Mouse (Mus musculus) limb, embryonic 12.5 days (tissue): ENCODE results near the gene Lif. TPM values are rescaled to one million over a fixed set of nuclear protein-coding genes. Genes with fewer than 3 reads are reported as not detected.

ENCODE experiments used
- ATAC-seq: fragments of 200-750 bp; cut with Nextera tagmentation; 2 replicates; pipeline ENCODE4 v1.8.0; 2017; ENCODE audit warnings: low read depth, moderate TSS enrichment; ENCODE audit not compliant: insufficient number of reproducible peaks, insufficient read depth, low FRiP score, low TSS enrichment
- H3K27ac ChIP-seq: fragments of 300-500 bp; sonication (generic); 2 replicates; pipeline ENCODE4 v1.5.1; 2016; ENCODE audit warnings: mild to moderate bottlenecking, moderate library complexity
- H3K27me3 ChIP-seq: fragments of 300-500 bp; sonication (generic); 2 replicates; pipeline ENCODE4 v1.6.1; 2016; ENCODE audit warnings: mild to moderate bottlenecking, moderate library complexity
- H3K36me3 ChIP-seq: fragments of 300-500 bp; sonication (generic); 2 replicates; pipeline ENCODE4 v1.6.1; 2016; ENCODE audit warnings: mild to moderate bottlenecking, moderate library complexity
- H3K4me1 ChIP-seq: fragments of 300-500 bp; sonication (generic); replicated peaks from 2 replicates; pipeline ENCODE4 v1.6.1; 2016
- H3K4me2 ChIP-seq: fragments of 300-500 bp; sonication (generic); 2 replicates; pipeline ENCODE4 v1.6.1; 2016; ENCODE audit warnings: mild to moderate bottlenecking, moderate library complexity
- H3K4me3 ChIP-seq: fragments of 300-500 bp; sonication (generic); replicated peaks from 2 replicates; pipeline ENCODE4 v1.5.1; 2016; ENCODE audit warnings: mild to moderate bottlenecking
- H3K9ac ChIP-seq: fragments of 300-500 bp; sonication (generic); replicated peaks from 2 replicates; pipeline ENCODE4 v1.6.1; 2016; ENCODE audit warnings: mild to moderate bottlenecking, moderate library complexity
- H3K9me3 ChIP-seq: fragments of 300-500 bp; sonication (generic); 2 replicates; pipeline ENCODE4 v1.6.1; 2016; ENCODE audit warnings: mild to moderate bottlenecking, moderate library complexity
- WGBS: fragments of 180-500 bp; shearing (Covaris S2); methylation state at CpG from one replicate; pipeline ENCODE4 v1.1.7; 2016; 5-methylcytosine and 5-hydroxymethylcytosine counted together
- polyA plus RNA-seq: library from polyadenylated mRNA; unstranded; fragments of >200 nt; fragmentation: Nextera tagmentation; extraction: Ambion mirVana; gene quantifications from 2 replicates; pipeline ENCODE4 v1.2.1, GENCODE M21; 2016

The Lif gene
- polyA plus RNA-seq, 1 experiment from 2014 or later = 0.05 TPM

DNA sequence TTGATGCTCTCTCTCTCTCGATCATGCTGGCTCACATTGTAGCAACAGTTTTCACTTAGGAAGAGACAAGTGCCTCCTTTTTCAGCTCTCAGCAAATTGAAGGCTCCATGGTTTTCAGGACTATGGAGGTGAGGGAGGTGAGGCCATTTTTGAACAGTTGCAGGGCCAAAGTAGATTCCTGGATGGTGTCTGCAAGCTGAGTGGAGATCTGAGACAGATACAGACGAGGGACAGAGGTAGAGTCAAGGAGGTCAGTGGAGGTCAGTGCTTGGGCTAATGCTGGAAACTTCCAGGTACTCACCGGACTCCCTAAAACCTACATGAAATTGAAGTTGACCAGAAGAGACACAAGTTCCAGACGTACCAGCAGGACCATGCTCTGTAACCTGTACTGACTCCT is 54.8 kb downstream of the Lif start:
- no peaks in the 10 kb centered on the region for H3K36me3 ChIP-seq
- ATAC-seq = no peak
- no peak overlapping the region for H3K4me2 ChIP-seq
- H3K4me1 ChIP-seq = peaks cover 23% of the 10 kb centered on the region
- H3K27ac ChIP-seq = no peak overlapping the region
- 67% methylated on average over 4 of the region's 4 CpGs for WGBS
- no peak overlapping the region for H3K9ac ChIP-seq
- no peaks in the 10 kb centered on the region; the same call in 1 of the 2 replicates for H3K27me3 ChIP-seq
- H3K9me3 ChIP-seq = no peaks in the 10 kb centered on the region
- H3K4me3 ChIP-seq = no peak overlapping the region

DNA sequence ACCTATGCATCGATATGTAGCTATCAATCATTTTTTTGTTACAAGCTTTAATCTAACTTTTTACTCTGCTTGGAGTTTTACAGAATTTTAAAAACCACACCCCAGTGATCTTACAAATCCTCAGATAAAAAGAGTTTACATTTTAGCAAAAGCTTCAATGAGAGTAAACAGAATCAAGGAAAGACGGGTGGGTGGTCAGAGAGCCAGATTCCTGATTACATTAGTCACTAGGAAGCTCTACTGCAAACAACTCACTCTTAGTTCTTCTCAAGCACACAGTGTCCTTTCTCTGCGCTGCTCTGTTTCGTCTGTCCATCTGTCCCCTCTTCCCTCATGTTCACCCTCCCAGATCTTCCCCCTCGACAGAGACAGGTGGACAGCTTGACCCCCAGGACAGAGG is 59.9 kb downstream of the Lif start:
- H3K4me3 ChIP-seq = no peak overlapping the region
- H3K27ac ChIP-seq = no peak overlapping the region
- no peaks in the 10 kb centered on the region; the same call in 1 of the 2 replicates for H3K27me3 ChIP-seq
- 77% methylated on average over 5 of the region's 5 CpGs for WGBS
- no peak for ATAC-seq
- H3K4me2 ChIP-seq = no peak overlapping the region
- H3K4me1 ChIP-seq = no peaks in the 10 kb centered on the region
- no peaks in the 10 kb centered on the region for H3K36me3 ChIP-seq
- no peaks in the 10 kb centered on the region for H3K9me3 ChIP-seq
- no peak overlapping the region for H3K9ac ChIP-seq

DNA sequence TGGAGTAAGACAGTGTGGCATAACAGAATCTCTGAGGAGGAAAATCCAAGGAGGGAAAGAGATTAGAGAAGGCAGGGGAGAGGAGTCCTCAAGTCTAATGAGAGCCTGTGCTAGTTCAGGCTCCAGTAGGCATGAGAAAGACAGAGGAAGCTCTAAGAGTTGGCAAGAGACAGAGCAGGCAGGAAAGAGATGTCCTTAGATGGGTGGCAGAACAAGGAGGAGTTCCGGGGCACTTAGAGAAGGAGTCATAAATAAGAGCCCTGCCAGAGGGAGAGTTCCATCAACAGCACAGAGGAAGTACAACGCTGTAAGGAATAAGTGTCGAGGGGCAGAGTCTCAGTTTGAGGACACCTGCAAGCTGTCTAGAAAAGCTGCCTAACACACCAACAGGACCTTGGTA is 60.7 kb downstream of the Lif start:
- no peak overlapping the region for H3K27ac ChIP-seq
- WGBS = 58% methylated on average over 3 of the region's 3 CpGs
- no peak overlapping the region for H3K9ac ChIP-seq
- no peak for ATAC-seq
- H3K4me3 ChIP-seq = no peak overlapping the region
- H3K4me1 ChIP-seq = no peaks in the 10 kb centered on the region
- no peaks in the 10 kb centered on the region for H3K9me3 ChIP-seq
- no peaks in the 10 kb centered on the region; the same call in 1 of the 2 replicates for H3K27me3 ChIP-seq
- no peak overlapping the region for H3K4me2 ChIP-seq
- H3K36me3 ChIP-seq = no peaks in the 10 kb centered on the region

DNA sequence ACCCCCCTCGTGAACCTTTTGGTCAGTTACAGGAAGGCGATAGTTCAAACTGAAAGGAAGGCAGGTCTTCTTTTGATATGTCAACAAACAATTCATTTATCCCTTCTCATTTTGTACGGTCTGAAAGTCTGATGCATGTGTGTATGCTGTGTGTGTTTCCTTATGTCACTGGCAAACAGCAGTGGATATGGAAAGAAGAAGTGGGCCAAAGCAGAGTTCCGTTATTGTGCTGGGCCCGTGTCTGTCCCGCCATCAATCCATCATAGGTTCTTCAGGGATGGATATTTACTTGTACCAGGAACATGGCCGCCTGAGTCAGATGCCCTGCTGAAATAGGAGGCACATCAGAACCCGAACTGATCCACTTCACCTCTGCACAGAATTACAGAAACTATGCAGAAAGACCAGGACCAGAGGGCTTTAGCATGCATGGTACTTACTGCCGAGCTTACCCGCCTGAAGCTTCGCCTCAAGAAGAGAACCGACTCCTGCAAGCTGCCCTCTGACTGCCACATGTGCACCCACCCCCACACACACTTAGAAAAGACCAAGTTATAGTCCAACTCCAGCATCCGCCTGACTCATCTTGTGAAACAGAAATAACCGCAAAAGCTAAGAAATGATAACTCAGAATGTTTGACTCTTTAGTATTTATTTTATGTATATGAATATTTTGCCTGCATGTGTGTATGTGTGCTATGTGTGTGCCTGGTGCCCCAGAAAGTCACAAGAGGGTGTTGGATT is 62.0 kb downstream of the Lif start:
- Histone ChIP-seq H3K27ac (no peak overlapping the region), H3K27me3 (no peaks in the 10 kb centered on the region; the same call in 1 of the 2 replicates), H3K4me3 (no peak overlapping the region), H3K4me1 (no peaks in the 10 kb centered on the region), H3K9ac (no peak overlapping the region), H3K36me3 (no peaks in the 10 kb centered on the region), H3K9me3 (no peaks in the 10 kb centered on the region), H3K4me2 (no peak overlapping the region)
- no peak for ATAC-seq
- 87% methylated on average over 14 of the region's 14 CpGs for WGBS

DNA sequence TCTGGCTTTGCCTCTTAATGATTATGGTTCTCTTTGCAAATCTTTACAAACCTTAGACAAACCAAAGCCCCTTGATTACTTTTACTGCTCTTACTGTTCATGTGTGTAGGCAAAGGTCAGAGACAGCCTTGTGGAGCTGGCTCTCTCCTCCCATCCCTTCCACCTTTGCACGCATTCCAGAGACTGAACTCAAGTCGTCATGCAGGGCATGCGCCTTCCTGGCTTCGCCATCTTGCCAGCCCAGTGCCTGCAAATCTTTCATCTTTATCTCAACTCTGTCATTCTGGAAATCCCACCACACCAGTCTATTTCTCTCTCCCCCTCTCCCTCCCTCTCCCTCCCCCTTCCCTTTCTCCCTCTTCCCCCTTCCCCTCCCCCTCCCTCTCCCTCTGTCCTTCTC is 63.5 kb downstream of the Lif start:
- Histone ChIP-seq H3K9me3 (no peaks in the 10 kb centered on the region), H3K27me3 (no peaks in the 10 kb centered on the region; the same call in 1 of the 2 replicates), H3K27ac (no peak overlapping the region), H3K4me2 (no peak overlapping the region), H3K4me3 (no peak overlapping the region), H3K36me3 (no peaks in the 10 kb centered on the region), H3K9ac (no peak overlapping the region), H3K4me1 (no peaks in the 10 kb centered on the region)
- 68% methylated on average over 4 of the region's 4 CpGs for WGBS
- ATAC-seq = no peak

Other genes starting within 250 kb of the Lif start
- not detected in 2 replicates for gene Sec14l4, start 226.1 kb upstream of the Lif start, polyA plus RNA-seq
- gene Sec14l3, start 192.7 kb upstream of the Lif start, polyA plus RNA-seq = not detected in 2 replicates
- 8.7 TPM in 2 replicates for gene Mtfp1, start 162.1 kb upstream of the Lif start, polyA plus RNA-seq
- gene Sec14l2, start 134.1 kb upstream of the Lif start, polyA plus RNA-seq = 3.2 and 3.3 TPM in 2 replicates
- 36.6 and 39.5 TPM in 2 replicates for gene Rnf215, start 122.4 kb upstream of the Lif start, polyA plus RNA-seq
- 9.4 and 10.1 TPM in 2 replicates for gene Ccdc157, start 97.3 kb upstream of the Lif start, polyA plus RNA-seq
- 71.4 and 78.8 TPM in 2 replicates for gene Sf3a1, start 97.2 kb upstream of the Lif start, polyA plus RNA-seq
- 36.5 and 36.8 TPM in 2 replicates for gene Tbc1d10a, start 70.8 kb upstream of the Lif start, polyA plus RNA-seq
- gene Castor1, start 39.3 kb upstream of the Lif start, polyA plus RNA-seq = 2.3 and 2.7 TPM in 2 replicates
- not detected in 2 replicates for gene Osm, start 21.1 kb upstream of the Lif start, polyA plus RNA-seq
- 0.31 TPM in 2 replicates for gene Hormad2, start 183.5 kb downstream of the Lif start, polyA plus RNA-seq